In genomic region chr5:143817116-143817930, GRCm38 (mm10) we compare ENCODE assay signal across 1 mouse cellular context.
A peak's percentile ranks its signal among the peaks of the same experiment; 100 is the strongest.
TF ChIP-seq lines count a peak whose summit lies in the region.

Gene Eif2ak1, plus strand, starts transcription at chr5:143817788.

TF ChIP-seq in MEL, 35 proteins besides CTCF, POLR2A, EP300 and RAD21 (continued from another document):
- TF ChIP-seq SMC3 (IDR thresholded peaks at IDR 0.05; ENCODE audit: low read depth, low read length), result peak; percentile 88
- TF ChIP-seq NELFE (IDR thresholded peaks at IDR 0.05; ENCODE audit: low read depth, low read length), result peak; percentile 88
- TF ChIP-seq HCFC1 (IDR thresholded peaks at IDR 0.05; ENCODE audit: low read depth, low read length), result peak; percentile 88
- TF ChIP-seq GABPA (IDR thresholded peaks at IDR 0.05; ENCODE audit: low read depth, low read length), result no peak
- peak; percentile 96 for TF ChIP-seq ELF1 (IDR thresholded peaks at IDR 0.05; ENCODE audit: low read depth, low read length)
